Mouse (Mus musculus): ENCODE results near the gene 5430402E10Rik.
"Not testable (repeated sequence)": the region's sequence is repeated elsewhere in the genome, so short reads cannot be mapped to it uniquely, and the experiment has no call there.

The 5430402E10Rik gene

GRCm38 (mm10) chrX:77924962-77925361, at the start of gene 5430402E10Rik:
Gene 5430402E10Rik, minus strand, starts transcription at chrX:77925062.
- DNase-seq: not testable (repeated sequence)

DNA sequence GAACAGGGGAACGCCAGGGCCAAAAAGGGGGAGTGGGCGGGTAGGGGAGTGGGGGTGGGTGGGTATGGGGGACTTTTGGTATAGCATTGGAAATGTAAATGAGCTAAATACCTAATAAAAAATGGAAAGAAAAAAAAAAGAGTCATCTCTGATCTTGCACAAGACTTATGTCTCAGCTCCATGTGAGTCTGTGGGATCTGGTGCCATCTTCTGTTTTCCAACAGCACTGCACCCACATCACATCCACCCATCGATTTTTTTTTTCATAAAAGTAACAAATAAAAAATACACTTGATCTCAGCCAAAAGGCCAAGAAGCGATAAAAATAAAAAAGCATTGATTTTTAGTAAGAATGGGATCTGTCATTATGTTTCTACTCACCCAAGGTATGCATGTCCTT, 44.8 kb downstream of the 5430402E10Rik start:
- not testable (repeated sequence) for DNase-seq
